Mouse (Mus musculus) splenic B cell, adult 2 months (primary cell): Measurements from ENCODE around the gene Mdga1.

Experiments used
- DNase-seq: peaks from one replicate; pipeline ENCODE4 v3.0.0-alpha.2; 2011; ENCODE audit warnings: low read depth, low spot score
- H3K27me3 ChIP-seq: 2 replicates; pipeline ENCODE4 v1.6.1; 2012; ENCODE audit warnings: mild to moderate bottlenecking, low read length, moderate library complexity, mixed read lengths; ENCODE audit not compliant: control insufficient read depth, poor library complexity, insufficient read depth, severe bottlenecking
- H3K36me3 ChIP-seq: 2 replicates; pipeline ENCODE4 v1.6.1; 2012; ENCODE audit warnings: mild to moderate bottlenecking, low read length, moderate library complexity, mixed read lengths; ENCODE audit not compliant: control insufficient read depth, poor library complexity, insufficient read depth, severe bottlenecking

Mdga1 gene

DNA sequence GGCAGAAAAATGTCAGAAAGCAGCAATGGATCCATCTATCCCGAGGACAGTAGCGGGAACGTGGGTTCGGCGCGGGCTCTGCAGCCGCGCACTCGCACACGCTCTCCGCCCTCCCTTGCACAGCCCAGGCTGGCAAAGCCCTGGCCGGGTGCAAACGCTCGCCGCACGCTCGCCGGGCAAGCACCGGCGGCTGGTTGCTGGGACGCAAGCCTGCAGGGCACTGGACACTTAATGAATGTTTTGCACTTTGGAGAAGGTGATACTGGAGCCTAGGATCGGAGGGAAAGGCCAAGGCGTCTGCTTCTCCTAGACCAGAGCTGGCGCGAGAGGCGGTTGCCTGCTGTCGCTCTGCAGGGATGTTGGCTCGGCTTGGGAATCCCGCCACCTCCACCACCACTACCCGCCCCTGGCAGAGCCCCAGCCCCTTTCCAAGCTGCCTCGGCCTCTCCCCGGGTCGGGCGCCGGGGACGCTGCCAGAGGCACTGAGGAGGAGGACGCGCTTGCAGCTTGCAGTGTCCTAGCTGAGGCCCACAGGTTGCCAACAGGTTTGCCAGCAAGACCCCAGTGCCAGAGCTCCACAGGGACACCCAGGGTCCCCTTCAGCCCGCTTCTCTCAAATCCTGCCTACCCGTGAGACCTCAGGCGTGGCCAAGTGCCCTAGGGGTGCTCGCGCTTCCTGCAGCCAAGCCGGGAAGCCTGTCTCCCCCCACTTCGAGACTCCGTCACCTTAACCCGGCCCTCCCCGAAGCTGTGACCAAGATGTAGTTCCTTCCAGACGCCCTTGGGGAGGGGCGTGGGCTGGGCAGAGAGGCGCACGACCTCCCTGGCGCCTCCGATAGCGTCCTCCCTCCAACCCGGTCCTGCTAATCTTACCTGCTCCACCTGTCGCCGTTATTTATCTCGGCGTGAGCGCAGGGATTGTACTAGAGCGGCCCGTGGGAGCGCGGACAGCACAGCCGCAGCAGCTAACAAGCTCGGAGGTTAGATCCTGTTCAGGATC lies 80.6 kb downstream of the Mdga1 start:
- DNase-seq, result no peak
- Histone ChIP-seq H3K27me3 (peaks cover 2% of the 10 kb centered on the region; the same call in 1 of the 2 replicates), H3K36me3 (no peaks in the 10 kb centered on the region)

DNA sequence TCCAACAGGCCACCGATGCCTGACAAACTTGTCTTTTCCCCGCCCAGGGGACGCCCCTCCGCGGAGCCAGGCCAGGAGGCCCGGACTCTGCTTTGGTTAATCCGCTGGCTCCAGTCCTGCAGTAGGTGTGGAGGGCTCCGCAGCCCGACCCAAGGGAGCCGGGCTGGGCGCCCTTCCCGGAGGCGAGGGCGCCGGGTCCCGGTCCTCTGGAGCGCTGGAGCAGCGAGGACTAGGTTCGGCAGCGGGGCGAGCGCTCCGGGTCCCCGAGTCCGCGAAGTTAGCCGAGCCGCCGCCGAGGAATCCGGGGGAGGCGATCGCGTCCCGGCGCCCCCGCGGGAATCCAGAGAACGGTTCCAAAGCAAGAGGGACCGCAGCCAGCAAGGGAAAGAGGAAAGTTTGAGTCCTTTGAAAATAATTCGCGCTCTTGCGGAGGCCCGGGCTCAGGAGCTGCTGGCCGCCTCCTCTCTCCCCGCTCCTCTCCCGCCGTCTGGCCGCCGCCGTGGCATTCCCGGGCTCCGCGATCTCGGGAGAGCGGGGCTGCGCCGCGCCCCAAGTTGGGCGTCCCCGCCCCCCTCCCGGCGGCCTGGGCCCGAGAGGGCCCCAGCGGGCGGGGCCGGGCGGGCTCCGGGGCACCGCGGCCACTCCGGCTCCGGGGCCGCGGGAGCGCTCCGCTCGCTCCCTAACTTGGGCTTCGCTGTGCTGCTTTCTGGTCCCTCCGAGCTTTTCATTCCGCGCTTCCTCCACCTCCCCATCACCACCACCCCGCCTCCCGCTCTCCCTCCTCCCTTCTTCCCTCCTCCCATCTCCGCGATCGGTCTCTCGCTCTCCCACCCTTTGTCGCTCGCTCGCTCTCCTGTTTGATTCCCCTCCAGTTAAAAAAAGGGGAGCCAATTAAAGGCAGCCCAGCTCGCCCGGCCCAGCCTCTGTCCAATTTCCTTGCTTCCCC lies 81.7 kb downstream of the Mdga1 start:
- H3K27me3 ChIP-seq, result peaks cover 2% of the 10 kb centered on the region; the same call in 1 of the 2 replicates
- no peaks in the 10 kb centered on the region for H3K36me3 ChIP-seq
- DNase-seq, result no peak

DNA sequence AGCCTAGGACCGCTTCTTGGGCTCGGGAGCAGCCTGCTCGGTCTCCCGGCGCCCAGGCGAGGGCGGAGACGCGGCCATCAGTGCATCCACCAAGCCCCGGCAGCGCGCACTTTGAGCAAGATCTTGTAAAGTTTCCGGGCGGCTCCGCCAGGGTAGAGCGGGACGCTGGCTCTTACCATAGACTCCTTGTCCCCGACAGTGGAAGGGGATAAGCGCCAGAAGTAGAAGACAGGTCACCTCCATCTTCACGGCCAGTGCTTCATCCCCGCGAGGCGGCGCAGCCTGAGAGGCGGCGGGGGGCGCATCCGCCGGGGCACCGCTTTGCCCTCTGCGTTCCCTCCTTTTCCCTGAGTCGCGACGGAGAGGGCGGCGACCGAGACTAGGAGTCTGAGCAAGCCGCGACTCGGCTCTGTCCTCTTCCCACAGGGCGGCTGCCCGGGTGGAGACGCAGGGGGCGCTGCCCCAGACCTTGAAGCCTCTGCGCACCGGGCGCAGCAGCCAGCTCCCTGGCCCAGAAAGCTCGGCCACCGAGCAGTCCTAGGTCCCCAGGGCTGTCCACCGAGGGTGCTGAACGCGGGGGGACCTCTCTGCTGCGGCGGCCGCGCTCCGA lies 82.5 kb downstream of the Mdga1 start:
- no peaks in the 10 kb centered on the region for H3K36me3 ChIP-seq
- peaks cover 2% of the 10 kb centered on the region; the same call in 1 of the 2 replicates for H3K27me3 ChIP-seq
- no peak for DNase-seq

DNA sequence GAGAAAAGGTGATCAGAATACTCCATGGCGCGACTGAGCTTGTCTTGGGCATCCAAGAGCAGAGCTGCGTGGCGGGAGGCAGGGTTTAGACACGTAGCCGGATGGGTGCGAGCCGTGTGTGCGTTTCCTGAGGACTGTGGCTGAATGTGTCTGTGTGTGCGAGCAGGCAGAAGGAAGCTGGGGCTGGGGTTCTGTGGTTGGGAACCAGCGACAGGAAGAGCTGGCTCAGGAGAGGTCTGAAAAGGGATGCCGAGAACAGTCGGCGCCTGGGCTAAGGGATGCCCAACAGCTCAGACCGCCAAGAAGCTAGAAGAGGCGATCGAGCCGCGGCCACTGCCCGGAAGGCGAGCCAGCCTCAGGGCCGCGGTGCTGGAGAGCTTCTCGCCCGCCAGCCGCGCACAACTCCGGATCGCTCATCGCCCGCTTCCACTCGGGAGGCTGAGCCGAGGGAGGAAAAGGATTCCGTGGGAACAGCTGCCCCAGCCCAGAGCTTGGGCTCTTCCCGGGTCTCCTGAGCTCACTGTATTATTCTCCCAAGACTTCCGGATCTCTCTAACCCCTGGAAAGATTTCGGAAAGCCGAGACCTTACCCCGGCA lies 83.1 kb downstream of the Mdga1 start:
- DNase-seq, result no peak
- peaks cover 2% of the 10 kb centered on the region; the same call in 1 of the 2 replicates for H3K27me3 ChIP-seq
- no peaks in the 10 kb centered on the region for H3K36me3 ChIP-seq

DNA sequence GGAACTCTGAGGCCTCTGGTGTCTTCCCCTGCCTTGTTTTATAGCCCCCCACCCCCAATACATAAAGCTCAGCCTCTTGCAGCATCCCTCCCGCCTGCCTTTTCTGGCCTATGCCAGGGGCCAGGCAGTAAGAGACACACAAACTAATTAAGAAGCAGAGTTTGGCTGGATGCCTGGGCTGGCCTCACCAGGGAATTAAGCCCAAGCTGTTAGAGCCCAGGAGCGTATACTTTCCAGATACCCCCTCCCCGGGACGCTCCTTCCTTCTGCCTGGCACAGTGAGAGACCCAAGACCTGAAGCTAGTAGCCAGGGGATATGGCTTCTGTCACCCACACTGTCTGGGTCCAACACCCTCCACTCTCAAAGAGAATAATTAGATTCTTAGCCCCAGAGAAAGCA lies 83.8 kb downstream of the Mdga1 start:
- Histone ChIP-seq H3K27me3 (peaks cover 2% of the 10 kb centered on the region; the same call in 1 of the 2 replicates), H3K36me3 (no peaks in the 10 kb centered on the region)
- DNase-seq, result no peak

DNA sequence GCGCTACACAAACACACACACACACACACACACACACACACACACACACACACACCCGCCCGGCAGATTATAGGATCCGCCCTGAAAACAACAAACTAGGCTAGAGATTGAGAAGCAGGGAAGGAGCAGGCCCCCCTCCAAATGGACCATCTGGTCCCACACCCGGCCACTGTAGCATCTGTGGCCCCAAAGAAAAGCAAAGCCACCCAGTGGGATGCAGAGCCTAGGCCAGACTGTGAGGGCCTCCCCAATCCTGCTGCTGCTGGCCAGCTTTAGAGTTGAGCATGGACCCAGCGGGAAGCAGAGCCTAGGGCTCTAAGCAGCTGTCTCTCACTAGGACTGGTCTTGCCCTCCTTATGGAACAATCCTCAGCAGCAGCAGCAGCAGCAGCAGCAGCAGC lies 85.3 kb downstream of the Mdga1 start:
- Histone ChIP-seq H3K36me3 (no peaks in the 10 kb centered on the region), H3K27me3 (peaks cover 2% of the 10 kb centered on the region; the same call in 1 of the 2 replicates)
- DNase-seq, result no peak

DNA sequence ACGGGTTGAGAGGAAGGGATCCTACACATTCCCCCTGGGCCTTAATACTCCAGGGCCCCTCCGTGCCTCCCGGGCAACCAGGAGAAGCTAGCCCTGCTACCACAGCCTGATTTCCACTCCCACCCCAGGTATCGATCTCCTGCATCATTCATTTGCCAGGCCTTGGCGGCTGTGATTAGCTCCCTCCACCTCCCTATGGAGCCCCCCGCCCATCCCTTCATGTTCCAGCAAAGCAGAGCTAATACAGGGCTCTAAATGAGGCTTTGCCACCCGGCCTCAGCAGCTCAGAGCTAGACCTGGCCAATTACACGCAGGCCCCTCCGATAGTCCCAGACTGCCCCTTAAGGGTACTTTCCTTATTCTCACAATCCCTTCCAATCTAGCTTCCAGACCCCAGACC lies 86.5 kb downstream of the Mdga1 start:
- Histone ChIP-seq H3K36me3 (no peaks in the 10 kb centered on the region), H3K27me3 (peaks cover 2% of the 10 kb centered on the region; the same call in 1 of the 2 replicates)
- no peak for DNase-seq

DNA sequence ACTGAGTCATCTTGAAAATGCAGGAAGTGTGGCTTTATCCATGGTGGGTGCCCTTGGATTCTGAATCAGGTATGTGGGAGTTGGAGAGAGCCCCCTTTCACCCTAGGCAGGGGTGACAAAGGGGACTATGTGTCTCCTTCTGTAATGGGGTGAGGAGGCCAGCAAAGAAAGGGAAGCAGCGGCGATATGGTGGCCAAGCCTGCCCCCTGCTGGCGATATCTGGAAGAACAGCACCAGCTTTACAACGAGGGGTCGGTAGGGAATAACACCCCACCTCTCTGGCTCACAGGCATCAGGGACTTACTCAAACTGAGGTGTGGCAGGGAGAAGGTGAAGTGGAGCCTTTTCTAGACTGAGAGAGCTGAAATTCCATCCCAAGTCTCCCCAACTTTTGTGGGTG lies 87.0 kb downstream of the Mdga1 start:
- peak; percentile 77 for DNase-seq
- no peaks in the 10 kb centered on the region; the same call in 1 of the 2 replicates for H3K27me3 ChIP-seq
- H3K36me3 ChIP-seq, result no peaks in the 10 kb centered on the region

DNA sequence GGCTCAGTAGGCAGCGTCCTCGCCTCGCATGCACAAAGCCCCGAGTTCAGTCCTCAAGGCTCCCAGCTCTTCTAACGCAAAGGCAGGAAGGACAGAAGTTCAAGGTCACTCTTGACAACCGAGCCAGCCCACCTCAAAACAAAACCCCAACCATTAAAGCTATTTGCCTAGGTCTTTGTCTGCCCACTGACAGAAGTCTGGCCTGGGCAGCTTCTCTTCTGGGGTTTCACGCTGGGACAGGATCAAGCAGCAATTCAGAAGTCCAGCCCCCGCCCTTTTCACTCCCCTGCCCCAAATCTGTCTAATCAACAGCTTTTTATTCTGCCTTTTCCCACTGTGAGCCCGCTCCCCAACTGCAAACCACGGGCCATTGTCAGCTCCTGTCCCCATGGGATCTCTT lies 89.6 kb downstream of the Mdga1 start:
- H3K36me3 ChIP-seq, result no peaks in the 10 kb centered on the region
- no peaks in the 10 kb centered on the region; the same call in 1 of the 2 replicates for H3K27me3 ChIP-seq
- DNase-seq, result no peak

DNA sequence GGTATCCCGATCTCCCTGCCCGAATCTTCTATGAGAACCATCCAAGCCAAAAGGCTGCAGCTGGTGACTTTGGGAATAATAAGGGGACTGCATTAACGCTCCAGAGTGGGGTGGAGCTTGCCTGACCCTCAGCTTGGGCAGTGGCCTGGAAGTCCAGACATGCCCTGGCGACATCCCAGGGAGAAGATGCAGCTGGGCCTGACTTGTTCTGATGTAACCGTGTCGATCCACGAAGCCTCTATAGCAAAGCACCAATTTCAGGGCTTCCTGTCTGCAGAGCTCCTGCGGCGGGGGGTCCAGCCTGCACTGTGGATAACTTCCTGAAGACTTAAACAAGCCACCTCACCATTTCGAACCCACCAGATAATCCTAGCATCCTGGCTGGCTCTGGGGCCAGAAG lies 90.9 kb downstream of the Mdga1 start:
- DNase-seq, result no peak
- Histone ChIP-seq H3K36me3 (no peaks in the 10 kb centered on the region), H3K27me3 (no peaks in the 10 kb centered on the region; the same call in 1 of the 2 replicates)

DNA sequence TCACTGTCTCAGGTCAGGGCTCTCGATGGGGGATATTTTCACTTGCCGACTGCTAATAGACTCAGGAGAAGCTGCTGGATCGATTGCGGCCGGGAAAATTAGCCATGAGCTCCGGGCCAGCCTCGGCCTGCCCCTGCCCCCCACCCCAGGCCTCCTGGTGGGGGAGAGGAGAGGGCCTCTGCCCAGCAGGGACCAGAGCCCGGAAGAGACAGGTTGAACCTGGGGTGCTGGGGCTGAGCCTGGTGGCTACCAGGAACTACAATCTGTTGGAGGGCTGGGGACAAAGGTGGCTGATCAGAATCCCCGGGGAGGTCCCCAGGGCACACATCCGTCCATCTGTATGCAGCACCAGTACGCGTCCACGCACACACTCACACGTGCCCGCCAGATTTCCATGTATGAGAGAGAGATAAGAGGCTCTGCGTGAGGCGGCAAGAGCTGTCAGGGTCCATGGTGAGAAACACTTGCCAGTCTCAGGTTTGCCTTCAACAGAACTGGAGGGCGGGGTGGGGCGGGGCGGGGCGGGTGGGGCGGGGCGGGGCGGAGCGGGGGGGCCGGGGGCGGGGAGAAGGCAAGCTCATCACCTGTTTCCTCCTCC lies 95.7 kb downstream of the Mdga1 start:
- H3K27me3 ChIP-seq, result no peaks in the 10 kb centered on the region
- DNase-seq, result no peak
- H3K36me3 ChIP-seq, result no peaks in the 10 kb centered on the region

DNA sequence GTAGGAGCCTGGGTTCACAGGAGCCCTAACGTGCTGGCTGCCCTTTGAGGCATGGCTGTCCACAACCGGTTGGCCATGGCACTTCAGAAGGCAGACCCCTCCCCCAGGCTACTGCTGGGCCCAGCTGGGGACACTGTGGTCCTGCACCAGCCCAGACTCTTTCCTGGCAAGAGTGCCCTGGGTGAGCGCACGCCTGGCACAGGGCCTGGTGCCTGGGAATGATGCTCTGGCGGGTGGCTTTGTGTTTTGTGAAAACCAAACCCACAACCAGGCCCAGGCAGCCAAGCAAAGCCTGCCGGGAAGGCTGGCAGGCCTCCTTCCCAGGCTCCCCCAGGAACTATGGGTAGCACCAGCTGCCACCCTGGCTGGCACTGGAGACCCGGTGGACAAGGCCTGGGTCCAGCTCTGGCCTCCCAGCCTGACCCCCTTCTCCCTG lies 96.3 kb downstream of the Mdga1 start:
- H3K27me3 ChIP-seq, result no peaks in the 10 kb centered on the region
- H3K36me3 ChIP-seq, result no peaks in the 10 kb centered on the region
- DNase-seq, result no peak

DNA sequence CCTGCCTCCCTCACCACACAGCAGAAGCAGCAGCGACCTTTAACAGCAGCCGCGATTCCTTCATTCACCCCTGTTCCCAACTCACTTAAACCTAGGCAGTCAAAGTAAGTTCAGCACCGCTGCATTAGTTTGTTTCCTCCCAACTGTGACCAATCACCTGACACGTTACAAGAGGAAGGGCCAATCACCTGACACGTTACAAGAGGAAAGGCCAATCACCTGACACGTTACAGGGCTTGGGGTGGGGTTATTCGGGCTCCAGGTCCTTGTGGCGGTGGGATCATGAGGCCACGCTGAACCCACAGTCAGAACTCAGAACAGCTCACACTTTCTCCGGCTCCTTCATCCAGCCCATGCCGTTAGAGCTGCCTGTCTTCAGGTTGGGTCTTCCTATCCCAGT lies 99.6 kb downstream of the Mdga1 start:
- no peaks in the 10 kb centered on the region for H3K27me3 ChIP-seq
- no peak for DNase-seq
- no peaks in the 10 kb centered on the region for H3K36me3 ChIP-seq

DNA sequence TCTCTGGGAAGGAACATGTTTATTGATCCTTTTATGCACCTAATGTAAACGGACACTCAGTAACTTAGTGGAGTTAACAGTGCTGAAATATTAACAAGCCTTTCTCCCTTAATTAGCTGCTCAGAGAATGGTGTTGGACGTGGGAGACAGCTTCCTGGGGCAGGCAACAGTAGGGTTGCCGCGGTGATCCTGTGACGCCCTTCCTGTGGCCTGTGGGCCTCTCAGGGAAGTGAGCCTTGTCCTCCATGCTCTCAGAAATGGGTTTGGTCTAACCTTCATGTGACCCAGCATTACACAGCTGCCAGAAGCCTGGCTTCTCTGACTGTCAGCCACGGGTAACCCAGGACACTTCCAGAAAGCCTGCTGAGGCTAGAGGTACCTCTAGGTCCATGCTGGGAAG lies 104.0 kb downstream of the Mdga1 start:
- DNase-seq, result no peak
- Histone ChIP-seq H3K36me3 (no peaks in the 10 kb centered on the region), H3K27me3 (no peaks in the 10 kb centered on the region)
